Mouse (Mus musculus) hindbrain, embryonic 14.5 days (tissue): Measurements from ENCODE around the gene Glrb. TPM values are rescaled to one million over a fixed set of nuclear protein-coding genes. Genes with fewer than 3 reads are reported as not detected.

Experiments
- ATAC-seq: fragments of 200-750 bp; cut with Nextera tagmentation; 2 replicates; pipeline ENCODE4 v1.8.0; 2017; ENCODE audit warnings: moderate number of reproducible peaks, mild to moderate bottlenecking, moderate TSS enrichment, moderate library complexity; ENCODE audit not compliant: low FRiP score
- DNase-seq: peaks from one replicate; pipeline ENCODE4 v3.0.0-alpha.2; 2015; ENCODE audit warnings: low spot score
- H3K27ac ChIP-seq: fragments of 300-500 bp; sonication (generic); 2 replicates; pipeline ENCODE4 v1.5.1; 2014; ENCODE audit warnings: mild to moderate bottlenecking, moderate library complexity
- H3K27me3 ChIP-seq: fragments of 300-500 bp; sonication (generic); 2 replicates; pipeline ENCODE4 v1.6.1; 2014; ENCODE audit warnings: mild to moderate bottlenecking, low read length, mixed read lengths; ENCODE audit not compliant: control insufficient read depth, insufficient read depth
- H3K36me3 ChIP-seq: fragments of 300-500 bp; sonication (generic); replicated peaks from 2 replicates; pipeline ENCODE4 v1.6.1; 2014; ENCODE audit not compliant: control insufficient read depth, insufficient read depth
- H3K4me1 ChIP-seq: fragments of 300-500 bp; sonication (generic); replicated peaks from 2 replicates; pipeline ENCODE4 v1.6.1; 2014; ENCODE audit warnings: antibody characterized with exemption, low read length, mixed read lengths; ENCODE audit not compliant: control insufficient read depth, insufficient read depth
- H3K4me2 ChIP-seq: fragments of 300-500 bp; sonication (generic); replicated peaks from 2 replicates; pipeline ENCODE4 v1.6.1; 2014; ENCODE audit warnings: mild to moderate bottlenecking, moderate library complexity
- H3K4me3 ChIP-seq: fragments of 300-500 bp; sonication (generic); replicated peaks from 2 replicates; pipeline ENCODE4 v1.5.1; 2014; ENCODE audit warnings: mild to moderate bottlenecking, low read length
- H3K9ac ChIP-seq: fragments of 300-500 bp; sonication (generic); 2 replicates; pipeline ENCODE4 v1.6.1; 2014
- H3K9me3 ChIP-seq: fragments of 300-500 bp; sonication (generic); 2 replicates; pipeline ENCODE4 v1.6.1; 2016; ENCODE audit warnings: low read length; ENCODE audit not compliant: control insufficient read depth
- WGBS: fragments of 180-500 bp; shearing (Covaris S2); extraction: QIAGEN DNeasy Blood & Tissue Kit; methylation state at CpG from one replicate; pipeline ENCODE4 v1.1.7; 2014; 5-methylcytosine and 5-hydroxymethylcytosine counted together
- polyA plus RNA-seq: library from polyadenylated mRNA; unstranded; fragments of >200 nt; fragmentation: Nextera tagmentation; extraction: Ambion mirVana; gene quantifications from 2 replicates; pipeline ENCODE4 v1.2.1, GENCODE M21; 2014

Gene Glrb
- polyA plus RNA-seq, 1 experiment from 2014 or later, result 44.3 TPM

DNA sequence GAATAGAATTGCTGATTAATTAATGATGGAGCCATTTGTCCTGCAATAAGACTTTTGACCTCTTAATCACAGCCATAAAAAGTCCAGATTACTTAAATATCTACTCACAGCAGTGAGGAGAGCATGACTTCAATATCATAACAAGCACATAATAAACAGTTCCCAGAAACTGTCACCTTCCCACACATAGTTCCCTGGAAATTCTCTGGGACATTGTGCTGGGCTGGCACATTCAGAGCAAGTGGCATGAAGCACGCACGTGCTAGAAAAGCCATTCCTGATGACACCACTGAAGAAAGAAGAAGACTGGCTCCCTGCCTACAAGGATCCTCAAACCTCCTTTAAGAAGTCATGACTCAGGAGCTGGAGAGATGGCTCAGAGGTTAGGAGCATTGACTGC is 67.8 kb downstream of the Glrb start:
- WGBS, result 84% methylated on average over 2 of the region's 2 CpGs
- no peak for ATAC-seq
- H3K9ac ChIP-seq, result no peak overlapping the region

DNA sequence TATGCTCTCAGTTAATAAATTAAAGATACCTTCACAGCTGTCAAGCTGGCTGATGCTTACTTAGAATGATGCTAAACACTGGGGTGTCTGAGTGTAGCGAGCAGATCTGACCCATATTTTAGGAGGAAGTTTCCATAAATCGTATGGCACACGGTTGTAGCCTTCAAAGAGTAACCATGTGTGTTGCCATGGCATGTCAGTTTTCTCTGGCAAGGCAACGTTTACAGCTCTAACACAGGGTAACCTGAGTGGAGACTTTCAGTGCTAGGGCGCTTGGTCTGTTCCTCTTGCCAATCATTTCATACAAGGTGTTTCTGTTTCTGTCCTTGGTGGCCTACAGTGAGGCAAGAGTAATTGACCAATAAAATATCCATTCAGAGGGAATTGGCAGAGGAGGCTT is 73.6 kb downstream of the Glrb start:
- H3K27ac ChIP-seq, result no peak overlapping the region
- H3K36me3 ChIP-seq, result no peaks in the 10 kb centered on the region
- WGBS, result 86% methylated on average over 5 of the region's 5 CpGs
- no peaks in the 10 kb centered on the region for H3K4me1 ChIP-seq
- no peak for ATAC-seq
- H3K9ac ChIP-seq, result no peak overlapping the region
- DNase-seq, result no peak
- no peak overlapping the region for H3K4me2 ChIP-seq
- H3K4me3 ChIP-seq, result no peak overlapping the region
- H3K9me3 ChIP-seq, result no peaks in the 10 kb centered on the region
- no peaks in the 10 kb centered on the region for H3K27me3 ChIP-seq

More for the DNA sequence above, 67.8 kb downstream of the Glrb start:
- Histone ChIP-seq H3K36me3 (peaks cover 9% of the 10 kb centered on the region), H3K27ac (no peak overlapping the region), H3K4me1 (no peaks in the 10 kb centered on the region), H3K4me3 (no peak overlapping the region), H3K4me2 (no peak overlapping the region), H3K9me3 (no peaks in the 10 kb centered on the region), H3K27me3 (no peaks in the 10 kb centered on the region)
- DNase-seq, result no peak

GRCm38 (mm10) chr3:80837583-80837982 is 75.9 kb downstream of the Glrb start:
- ATAC-seq (no peak), DNase-seq (no peak)
- no peak overlapping the region for H3K27ac ChIP-seq
- 60% methylated on average over 3 of the region's 3 CpGs for WGBS
- no peak overlapping the region for H3K4me3 ChIP-seq
- H3K9ac ChIP-seq, result no peak overlapping the region
- H3K36me3 ChIP-seq, result no peaks in the 10 kb centered on the region
- H3K27me3 ChIP-seq, result no peaks in the 10 kb centered on the region
- H3K9me3 ChIP-seq, result no peaks in the 10 kb centered on the region
- no peaks in the 10 kb centered on the region for H3K4me1 ChIP-seq
- H3K4me2 ChIP-seq, result no peak overlapping the region

DNA sequence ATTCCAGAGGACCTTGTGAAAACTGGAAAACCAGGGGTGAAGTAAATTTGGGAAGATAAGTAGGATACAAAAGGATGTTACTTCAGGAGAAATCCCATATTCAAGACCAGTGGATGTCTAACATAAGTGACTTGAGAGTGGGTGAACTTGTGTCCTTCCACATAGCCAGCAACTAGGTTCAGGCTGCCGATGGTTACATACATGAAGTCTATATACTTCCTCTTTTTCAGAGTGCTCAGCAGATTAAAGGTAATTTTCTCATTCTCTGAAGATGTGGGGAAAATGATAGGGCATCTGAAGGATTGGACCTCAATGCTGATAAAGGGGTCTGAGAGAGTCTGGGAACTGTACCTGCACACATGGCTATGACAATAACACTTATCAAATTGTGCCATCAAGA is 89.5 kb downstream of the Glrb start:
- no peaks in the 10 kb centered on the region for H3K27me3 ChIP-seq
- no peaks in the 10 kb centered on the region for H3K4me1 ChIP-seq
- H3K9ac ChIP-seq, result no peak overlapping the region
- DNase-seq (no peak), ATAC-seq (no peak)
- H3K4me3 ChIP-seq, result no peak overlapping the region
- H3K4me2 ChIP-seq, result no peak overlapping the region
- H3K9me3 ChIP-seq, result no peaks in the 10 kb centered on the region
- H3K27ac ChIP-seq, result no peak overlapping the region
- WGBS, result 97% methylated on average over 1 of the region's 1 CpGs
- H3K36me3 ChIP-seq, result no peaks in the 10 kb centered on the region

- H3K27ac ChIP-seq, result no peak overlapping the region
- no peak overlapping the region for H3K4me3 ChIP-seq
- no peak overlapping the region for H3K9ac ChIP-seq
- H3K4me2 ChIP-seq, result no peak overlapping the region
- H3K4me1 ChIP-seq, result no peaks in the 10 kb centered on the region
- no peaks in the 10 kb centered on the region for H3K36me3 ChIP-seq
- ATAC-seq (no peak), DNase-seq (no peak)
- no peaks in the 10 kb centered on the region for H3K27me3 ChIP-seq
- no peaks in the 10 kb centered on the region for H3K9me3 ChIP-seq
- WGBS, result 100% methylated on average over 1 of the region's 1 CpGs
These were observed 94.8 kb downstream of the Glrb start for GRCm38 (mm10) chr3:80818619-80819018.

DNA sequence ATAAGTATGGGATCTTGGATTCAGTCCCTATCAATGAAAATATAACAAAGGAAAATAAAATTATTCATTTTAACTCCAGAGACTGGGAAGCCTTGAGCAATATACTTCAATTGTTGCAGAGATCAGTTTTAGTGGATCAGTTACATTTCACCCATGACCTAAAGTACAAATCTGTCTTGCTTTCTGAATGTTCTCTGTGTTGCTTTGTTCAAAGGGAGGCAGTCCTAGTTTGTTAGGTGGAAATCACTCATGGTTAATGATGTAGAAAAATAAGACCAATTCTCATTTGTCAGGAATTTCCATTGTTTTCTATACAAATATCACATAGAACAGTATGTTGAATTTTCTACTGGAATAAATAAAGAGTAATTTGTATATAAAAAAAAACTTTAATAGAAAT is 99.7 kb downstream of the Glrb start:
- H3K4me3 ChIP-seq, result no peak overlapping the region
- ATAC-seq (no peak), DNase-seq (no peak)
- H3K4me2 ChIP-seq, result no peak overlapping the region
- no peaks in the 10 kb centered on the region for H3K4me1 ChIP-seq
- H3K27ac ChIP-seq, result no peak overlapping the region
- H3K9me3 ChIP-seq, result no peaks in the 10 kb centered on the region
- H3K9ac ChIP-seq, result no peak overlapping the region
- H3K27me3 ChIP-seq, result no peaks in the 10 kb centered on the region
- no peaks in the 10 kb centered on the region for H3K36me3 ChIP-seq

- Histone ChIP-seq H3K4me1 (no peaks in the 10 kb centered on the region), H3K4me3 (no peak overlapping the region), H3K27me3 (no peaks in the 10 kb centered on the region), H3K9me3 (no peaks in the 10 kb centered on the region), H3K4me2 (no peak overlapping the region), H3K27ac (no peak overlapping the region), H3K9ac (no peak overlapping the region), H3K36me3 (no peaks in the 10 kb centered on the region)
- no peak for ATAC-seq
- no peak for DNase-seq
- WGBS, result 84% methylated on average over 3 of the region's 3 CpGs
These were observed 101.2 kb downstream of the Glrb start for GRCm38 (mm10) chr3:80812237-80812636.

DNA sequence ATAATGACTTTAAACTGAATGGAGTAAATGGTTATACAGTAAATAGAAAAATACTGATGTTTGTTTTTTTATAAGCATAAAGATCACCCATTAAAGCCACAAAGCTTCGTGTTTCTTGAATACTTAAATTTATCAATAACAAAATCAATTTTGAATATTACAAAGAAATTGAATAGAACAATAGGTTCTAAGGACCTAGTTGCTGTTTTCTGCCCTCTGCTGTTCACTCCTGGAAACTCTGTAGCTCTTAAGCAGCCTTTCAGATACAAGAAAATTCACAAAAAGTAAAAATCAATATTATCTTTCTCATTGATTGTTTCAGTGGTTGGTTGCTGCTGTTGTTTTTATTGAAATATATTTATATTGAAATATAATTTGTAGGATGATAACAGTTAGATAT is 108.1 kb downstream of the Glrb start:
- ATAC-seq, result no peak
- 16% methylated on average over 1 of the region's 1 CpGs for WGBS
- H3K36me3 ChIP-seq, result no peaks in the 10 kb centered on the region
- no peak overlapping the region for H3K9ac ChIP-seq
- H3K27me3 ChIP-seq, result no peaks in the 10 kb centered on the region
- H3K27ac ChIP-seq, result no peak overlapping the region
- DNase-seq, result peak; percentile 77
- H3K9me3 ChIP-seq, result no peaks in the 10 kb centered on the region
- H3K4me3 ChIP-seq, result no peak overlapping the region
- H3K4me2 ChIP-seq, result no peak overlapping the region
- H3K4me1 ChIP-seq, result no peaks in the 10 kb centered on the region; the same call in 1 of the 2 replicates

GRCm38 (mm10) chr3:80803811-80804210 is 109.6 kb downstream of the Glrb start:
- no peaks in the 10 kb centered on the region for H3K27me3 ChIP-seq
- H3K27ac ChIP-seq, result peak overlapping the region; percentile 95
- H3K4me3 ChIP-seq, result no peak overlapping the region
- DNase-seq, result peak; percentile 26
- H3K4me2 ChIP-seq, result peak overlapping the region; percentile 64; the same call in 1 of the 2 replicates
- no peak for ATAC-seq
- H3K4me1 ChIP-seq, result peaks cover 9% of the 10 kb centered on the region
- no peak overlapping the region for H3K9ac ChIP-seq
- 61% methylated on average over 1 of the region's 1 CpGs for WGBS
- H3K36me3 ChIP-seq, result no peaks in the 10 kb centered on the region
- no peaks in the 10 kb centered on the region for H3K9me3 ChIP-seq

- DNase-seq (peak; percentile 58), ATAC-seq (no peak)
- peak overlapping the region; percentile 88 for H3K9ac ChIP-seq
- no peaks in the 10 kb centered on the region for H3K36me3 ChIP-seq
- H3K4me2 ChIP-seq, result peak overlapping the region; percentile 64
- WGBS, result 38% methylated on average over 8 of the region's 8 CpGs
- no peaks in the 10 kb centered on the region for H3K27me3 ChIP-seq
- peak overlapping the region; percentile 95 for H3K27ac ChIP-seq
- no peaks in the 10 kb centered on the region for H3K9me3 ChIP-seq
- H3K4me1 ChIP-seq, result peaks cover 15% of the 10 kb centered on the region
- peak overlapping the region; percentile 73 for H3K4me3 ChIP-seq
These were observed 110.2 kb downstream of the Glrb start for GRCm38 (mm10) chr3:80803211-80803610.
